Mouse (Mus musculus) midbrain, embryonic 13.5 days (tissue): Measurements from ENCODE around the gene Spock3. TPM values are rescaled to one million over a fixed set of nuclear protein-coding genes. Genes with fewer than 3 reads are reported as not detected.

ENCODE experiments used
- ATAC-seq: fragments of 200-750 bp; cut with Nextera tagmentation; 2 replicates; pipeline ENCODE4 v1.8.0; 2017; ENCODE audit warnings: mild to moderate bottlenecking, moderate TSS enrichment, moderate library complexity
- H3K27ac ChIP-seq: fragments of 300-500 bp; sonication (generic); 2 replicates; pipeline ENCODE4 v1.5.1; 2015; ENCODE audit warnings: inconsistent platforms, mild to moderate bottlenecking, moderate library complexity
- H3K27me3 ChIP-seq: fragments of 300-500 bp; sonication (generic); 2 replicates; pipeline ENCODE4 v1.6.1; 2015; ENCODE audit warnings: mild to moderate bottlenecking, inconsistent platforms
- H3K36me3 ChIP-seq: fragments of 300-500 bp; sonication (generic); 2 replicates; pipeline ENCODE4 v1.6.1; 2015; ENCODE audit warnings: mild to moderate bottlenecking, inconsistent platforms
- H3K4me1 ChIP-seq: fragments of 300-500 bp; sonication (generic); replicated peaks from 2 replicates; pipeline ENCODE4 v1.6.1; 2015; ENCODE audit warnings: inconsistent platforms
- H3K4me2 ChIP-seq: fragments of 300-500 bp; sonication (generic); replicated peaks from 2 replicates; pipeline ENCODE4 v1.6.1; 2015; ENCODE audit warnings: moderate library complexity, mild to moderate bottlenecking, inconsistent platforms
- H3K4me3 ChIP-seq: fragments of 300-500 bp; sonication (generic); replicated peaks from 2 replicates; pipeline ENCODE4 v1.5.1; 2015; ENCODE audit warnings: mild to moderate bottlenecking, inconsistent platforms
- H3K9ac ChIP-seq: fragments of 300-500 bp; sonication (generic); replicated peaks from 2 replicates; pipeline ENCODE4 v1.6.1; 2015; ENCODE audit warnings: mild to moderate bottlenecking, inconsistent platforms
- H3K9me3 ChIP-seq: fragments of 300-500 bp; sonication (generic); 2 replicates; pipeline ENCODE4 v1.6.1; 2016; ENCODE audit warnings: mild to moderate bottlenecking, inconsistent platforms
- WGBS: fragments of 180-500 bp; shearing (Covaris S2); methylation state at CpG from one replicate; pipeline ENCODE4 v1.1.7; 2015; 5-methylcytosine and 5-hydroxymethylcytosine counted together
- polyA plus RNA-seq: library from polyadenylated mRNA; unstranded; fragments of >200 nt; fragmentation: Nextera tagmentation; extraction: Ambion mirVana; gene quantifications from 2 replicates; pipeline ENCODE4 v1.2.1, GENCODE M21; 2015

Gene Spock3
- polyA plus RNA-seq, 1 experiment from 2014 or later, result 35.0 TPM

DNA sequence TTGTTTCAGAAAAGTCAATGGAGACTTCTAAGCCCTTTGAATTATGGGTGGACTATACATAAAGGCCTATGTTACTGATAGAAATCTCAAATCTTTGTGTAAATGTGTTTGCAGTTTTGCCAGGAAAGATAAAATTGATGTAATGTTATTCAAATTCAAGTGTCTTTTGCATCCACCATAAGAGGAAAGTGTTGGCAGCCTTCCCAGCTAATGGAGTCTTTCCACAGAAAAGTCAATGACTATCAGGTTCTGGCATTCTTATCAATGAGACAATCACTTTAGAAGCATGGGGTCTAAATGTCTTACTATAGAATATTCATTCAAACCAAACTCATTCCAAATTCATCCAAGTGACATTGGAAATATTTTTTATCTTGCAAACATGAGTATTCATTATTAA is 214.5 kb downstream of the Spock3 start:
- H3K4me3 ChIP-seq, result no peak overlapping the region
- H3K9ac ChIP-seq, result no peak overlapping the region
- ATAC-seq, result no peak
- no peaks in the 10 kb centered on the region for H3K4me1 ChIP-seq
- H3K36me3 ChIP-seq, result no peaks in the 10 kb centered on the region
- H3K9me3 ChIP-seq, result no peaks in the 10 kb centered on the region
- H3K4me2 ChIP-seq, result no peak overlapping the region
- no peak overlapping the region for H3K27ac ChIP-seq
- no peaks in the 10 kb centered on the region for H3K27me3 ChIP-seq

DNA sequence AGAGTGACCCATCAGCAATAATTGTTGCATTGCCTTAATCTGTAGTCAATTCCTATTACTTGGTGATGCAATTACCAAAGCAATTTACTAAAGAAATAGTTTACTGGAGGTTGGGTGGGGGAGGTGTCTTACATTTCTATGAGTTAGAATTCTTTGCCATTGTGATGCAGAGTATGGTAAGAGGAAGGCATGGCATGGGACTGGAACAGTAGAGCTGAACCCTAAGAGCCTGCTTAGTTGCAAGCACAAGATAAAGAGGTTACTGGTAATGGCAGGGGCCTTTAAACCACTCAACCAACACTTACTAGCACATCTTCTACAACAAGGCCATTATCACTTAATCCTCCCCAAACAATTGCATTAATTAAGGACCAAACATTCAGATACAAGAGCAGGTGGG is 219.1 kb downstream of the Spock3 start:
- no peaks in the 10 kb centered on the region for H3K27me3 ChIP-seq
- ATAC-seq, result no peak
- no peak overlapping the region for H3K27ac ChIP-seq
- H3K4me1 ChIP-seq, result no peaks in the 10 kb centered on the region
- no peak overlapping the region for H3K9ac ChIP-seq
- H3K36me3 ChIP-seq, result no peaks in the 10 kb centered on the region
- H3K9me3 ChIP-seq, result no peaks in the 10 kb centered on the region; the same call in 1 of the 2 replicates
- H3K4me3 ChIP-seq, result no peak overlapping the region
- H3K4me2 ChIP-seq, result no peak overlapping the region

DNA sequence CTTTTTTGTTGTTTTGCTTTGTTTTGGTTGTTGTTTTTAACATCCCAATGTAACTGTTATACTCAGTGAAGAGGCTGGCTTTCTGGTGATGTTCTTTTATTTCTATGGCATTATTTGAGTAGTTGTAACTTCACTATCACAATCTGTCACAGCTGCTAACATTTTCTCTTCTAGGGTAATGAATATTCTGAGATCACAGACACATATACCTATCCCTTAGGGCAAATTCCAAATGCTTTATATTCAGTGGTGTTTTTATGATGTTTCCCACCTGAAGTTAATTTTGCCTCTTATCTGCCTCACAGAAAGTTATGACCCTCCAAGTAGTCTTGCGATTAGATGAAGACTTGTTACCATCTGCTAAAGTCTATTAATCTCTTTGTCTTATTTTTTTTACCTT is 230.5 kb downstream of the Spock3 start:
- Histone ChIP-seq H3K27me3 (no peaks in the 10 kb centered on the region), H3K9me3 (no peaks in the 10 kb centered on the region), H3K9ac (no peak overlapping the region), H3K27ac (no peak overlapping the region), H3K36me3 (no peaks in the 10 kb centered on the region), H3K4me1 (no peaks in the 10 kb centered on the region), H3K4me3 (no peak overlapping the region), H3K4me2 (no peak overlapping the region)
- WGBS, result 90% methylated on average over 1 of the region's 1 CpGs
- ATAC-seq, result no peak

- no peak overlapping the region for H3K27ac ChIP-seq
- no peak for ATAC-seq
- no peak overlapping the region for H3K4me2 ChIP-seq
- H3K9me3 ChIP-seq, result no peaks in the 10 kb centered on the region
- 0 out of 2 replicates have a peak, but pooled peaks cover 3% of the 10 kb centered on the region for H3K4me1 ChIP-seq
- H3K9ac ChIP-seq, result no peak overlapping the region
- H3K4me3 ChIP-seq, result no peak overlapping the region
- no peaks in the 10 kb centered on the region for H3K36me3 ChIP-seq
- no peaks in the 10 kb centered on the region for H3K27me3 ChIP-seq
Measured at GRCm38 (mm10) chr8:63258812-63259385, 308.1 kb downstream of the Spock3 start.

GRCm38 (mm10) chr8:63262516-63262915 is 311.7 kb downstream of the Spock3 start:
- no peak overlapping the region for H3K4me2 ChIP-seq
- no peaks in the 10 kb centered on the region for H3K36me3 ChIP-seq
- no peak overlapping the region for H3K27ac ChIP-seq
- H3K9me3 ChIP-seq, result no peaks in the 10 kb centered on the region
- H3K9ac ChIP-seq, result no peak overlapping the region
- H3K4me1 ChIP-seq, result 0 out of 2 replicates have a peak, but pooled peaks cover 3% of the 10 kb centered on the region
- no peaks in the 10 kb centered on the region for H3K27me3 ChIP-seq
- no peak for ATAC-seq
- WGBS, result 68% methylated on average over 4 of the region's 4 CpGs
- H3K4me3 ChIP-seq, result no peak overlapping the region

GRCm38 (mm10) chr8:63335366-63335765 is 384.6 kb downstream of the Spock3 start:
- Histone ChIP-seq H3K4me2 (no peak overlapping the region), H3K27ac (no peak overlapping the region), H3K4me3 (no peak overlapping the region), H3K36me3 (no peaks in the 10 kb centered on the region), H3K4me1 (no peaks in the 10 kb centered on the region), H3K9ac (no peak overlapping the region), H3K27me3 (no peaks in the 10 kb centered on the region), H3K9me3 (no peaks in the 10 kb centered on the region)
- no peak for ATAC-seq
- WGBS, result 92% methylated on average over 1 of the region's 1 CpGs

- no peaks in the 10 kb centered on the region for H3K27me3 ChIP-seq
- no peak overlapping the region for H3K4me3 ChIP-seq
- H3K9ac ChIP-seq, result no peak overlapping the region
- no peaks in the 10 kb centered on the region for H3K36me3 ChIP-seq
- H3K4me2 ChIP-seq, result no peak overlapping the region
- ATAC-seq, result no peak
- H3K27ac ChIP-seq, result no peak overlapping the region
- H3K9me3 ChIP-seq, result no peaks in the 10 kb centered on the region
- WGBS, result 88% methylated on average over 6 of the region's 6 CpGs
- H3K4me1 ChIP-seq, result no peaks in the 10 kb centered on the region
Measured at GRCm38 (mm10) chr8:63368580-63368979, 417.8 kb downstream of the Spock3 start.

- ATAC-seq, result peak; percentile 14; the same call in 1 of the 2 replicates
- Histone ChIP-seq H3K9ac (no peak overlapping the region), H3K4me3 (no peak overlapping the region), H3K27me3 (no peaks in the 10 kb centered on the region), H3K4me1 (no peaks in the 10 kb centered on the region), H3K9me3 (no peaks in the 10 kb centered on the region), H3K27ac (no peak overlapping the region), H3K4me2 (no peak overlapping the region), H3K36me3 (no peaks in the 10 kb centered on the region)
Measured at GRCm38 (mm10) chr8:63397659-63398058, 446.9 kb downstream of the Spock3 start.
